Mouse (Mus musculus): Measurements from ENCODE around the gene Kxd1. TPM values are rescaled to one million over a fixed set of nuclear protein-coding genes. Genes with fewer than 3 reads are reported as not detected.
A peak's percentile ranks its signal among the peaks of the same experiment; 100 is the strongest.

The Kxd1 gene
- polyA plus RNA-seq, 1 experiment from 2014 or later = 57.2 TPM

- Histone ChIP-seq H3K36me3 (replicated peaks) (peaks cover 38% of the 10 kb centered on the region), H3K27ac (peak within 1 kb of the TSS; percentile 94), H3K9me3 (no peaks in the 10 kb centered on the region), H3K4me3 (peak within 1 kb of the TSS; percentile 61), H3K4me1 (peaks cover 80% of the 10 kb centered on the region), H3K27me3 (ENCODE audit: poor library complexity, severe bottlenecking) (peaks cover 34% of the 10 kb centered on the region)
- 2% methylated on average over 40 of the region's 40 CpGs for WGBS
- DNase-seq (ENCODE audit: extremely low spot score, low spot score) = peak; percentile 97
These were observed 21.3 kb downstream of the Kxd1 start, which contains the start of gene Rex1bd for GRCm38 (mm10) chr8:70506328-70507026. Rex1bd (minus strand) TSS chr8:70506752.

GRCm38 (mm10) chr8:70505698-70506327 is 21.9 kb downstream of the Kxd1 start:
- WGBS = 40% methylated on average over 32 of the region's 32 CpGs
- Histone ChIP-seq H3K27me3 (ENCODE audit: poor library complexity, severe bottlenecking) (peaks cover 41% of the 10 kb centered on the region), H3K36me3 (replicated peaks) (peaks cover 38% of the 10 kb centered on the region), H3K4me1 (peaks cover 81% of the 10 kb centered on the region), H3K27ac (peak overlapping the region; percentile 94), H3K9me3 (no peaks in the 10 kb centered on the region), H3K4me3 (peak overlapping the region; percentile 61)
- no peak for DNase-seq (ENCODE audit: extremely low spot score, low spot score)

GRCm38 (mm10) chr8:70504851-70505250 is 22.9 kb downstream of the Kxd1 start:
- Histone ChIP-seq H3K36me3 (replicated peaks) (peaks cover 38% of the 10 kb centered on the region), H3K4me3 (peak overlapping the region; percentile 61; the same call in 1 of the 2 replicates), H3K27me3 (ENCODE audit: poor library complexity, severe bottlenecking) (peaks cover 51% of the 10 kb centered on the region), H3K4me1 (peaks cover 91% of the 10 kb centered on the region), H3K9me3 (no peaks in the 10 kb centered on the region), H3K27ac (no peak overlapping the region)
- 70% methylated on average over 3 of the region's 3 CpGs for WGBS
- peak; percentile 84 for DNase-seq (ENCODE audit: extremely low spot score, low spot score)

- DNase-seq (ENCODE audit: extremely low spot score, low spot score) = peak; percentile 56
- Histone ChIP-seq H3K4me1 (peaks cover 93% of the 10 kb centered on the region), H3K27me3 (ENCODE audit: poor library complexity, severe bottlenecking) (peaks cover 56% of the 10 kb centered on the region), H3K27ac (peak overlapping the region; percentile 2; the same call in 1 of the 2 replicates), H3K9me3 (no peaks in the 10 kb centered on the region), H3K4me3 (peak overlapping the region; percentile 61; the same call in 1 of the 2 replicates), H3K36me3 (replicated peaks) (peaks cover 36% of the 10 kb centered on the region)
- WGBS = 68% methylated on average over 16 of the region's 16 CpGs
These were observed 23.5 kb downstream of the Kxd1 start for GRCm38 (mm10) chr8:70504291-70504716.

GRCm38 (mm10) chr8:70503062-70503750 is 24.6 kb downstream of the Kxd1 start:
- Histone ChIP-seq H3K4me3 (peak overlapping the region; percentile 21), H3K9me3 (no peaks in the 10 kb centered on the region), H3K27ac (peak overlapping the region; percentile 45; the same call in 1 of the 2 replicates), H3K4me1 (peaks cover 85% of the 10 kb centered on the region), H3K36me3 (replicated peaks) (peaks cover 25% of the 10 kb centered on the region), H3K27me3 (ENCODE audit: poor library complexity, severe bottlenecking) (peaks cover 67% of the 10 kb centered on the region)
- 10% methylated on average over 46 of the region's 46 CpGs for WGBS
- peak; percentile 73 for DNase-seq (ENCODE audit: extremely low spot score, low spot score)

GRCm38 (mm10) chr8:70502540-70502939 is 25.2 kb downstream of the Kxd1 start:
- DNase-seq (ENCODE audit: extremely low spot score, low spot score) = no peak
- Histone ChIP-seq H3K27me3 (ENCODE audit: poor library complexity, severe bottlenecking) (peaks cover 74% of the 10 kb centered on the region), H3K4me3 (peak overlapping the region; percentile 29; the same call in 1 of the 2 replicates), H3K9me3 (no peaks in the 10 kb centered on the region), H3K27ac (no peak overlapping the region), H3K36me3 (replicated peaks) (peaks cover 19% of the 10 kb centered on the region), H3K4me1 (peaks cover 80% of the 10 kb centered on the region)
- WGBS = 28% methylated on average over 12 of the region's 12 CpGs

- H3K27me3 ChIP-seq (ENCODE audit: poor library complexity, severe bottlenecking) = peaks cover 79% of the 10 kb centered on the region
- 11% methylated on average over 23 of the region's 23 CpGs for WGBS
- H3K4me1 ChIP-seq = peaks cover 75% of the 10 kb centered on the region
- H3K27ac ChIP-seq = no peak overlapping the region
- no peak for DNase-seq (ENCODE audit: extremely low spot score, low spot score)
- peaks cover 13% of the 10 kb centered on the region for H3K36me3 ChIP-seq (replicated peaks)
- H3K4me3 ChIP-seq = peak overlapping the region; percentile 29
- H3K9me3 ChIP-seq = no peaks in the 10 kb centered on the region
These were observed 25.8 kb downstream of the Kxd1 start for GRCm38 (mm10) chr8:70501820-70502529.

- peak overlapping the region; percentile 37 for H3K4me3 ChIP-seq
These were observed 27.1 kb downstream of the Kxd1 start for GRCm38 (mm10) chr8:70500386-70501301.

GRCm38 (mm10) chr8:70495771-70496062 is 32.0 kb downstream of the Kxd1 start:
- H3K4me1 ChIP-seq = peaks cover 69% of the 10 kb centered on the region
- H3K27me3 ChIP-seq (ENCODE audit: poor library complexity, severe bottlenecking) = peaks cover 100% of the 10 kb centered on the region
- peak overlapping the region; percentile 59; the same call in 1 of the 2 replicates for H3K27ac ChIP-seq
- no peak for DNase-seq (ENCODE audit: extremely low spot score, low spot score)
- no peaks in the 10 kb centered on the region for H3K9me3 ChIP-seq
- H3K4me3 ChIP-seq = peak overlapping the region; percentile 50
- 6% methylated on average over 12 of the region's 12 CpGs for WGBS
- H3K36me3 ChIP-seq (replicated peaks) = no peaks in the 10 kb centered on the region

More at GRCm38 (mm10) chr8:70500386-70501301, 27.1 kb downstream of the Kxd1 start:
- no peak for DNase-seq (ENCODE audit: extremely low spot score, low spot score)
- peaks cover 69% of the 10 kb centered on the region for H3K4me1 ChIP-seq
- 0 out of 2 replicates have a peak overlapping the region, but pooled peaks have one; percentile 9 for H3K27ac ChIP-seq
- peaks cover 93% of the 10 kb centered on the region for H3K27me3 ChIP-seq (ENCODE audit: poor library complexity, severe bottlenecking)
- H3K9me3 ChIP-seq = no peaks in the 10 kb centered on the region
- 6% methylated on average over 39 of the region's 39 CpGs for WGBS
- peaks cover 12% of the 10 kb centered on the region for H3K36me3 ChIP-seq (replicated peaks)

GRCm38 (mm10) chr8:70495001-70495770 is 32.6 kb downstream of the Kxd1 start:
- Histone ChIP-seq H3K36me3 (replicated peaks) (no peaks in the 10 kb centered on the region), H3K4me1 (peaks cover 69% of the 10 kb centered on the region), H3K4me3 (peak overlapping the region; percentile 50), H3K27ac (peak overlapping the region; percentile 59; the same call in 1 of the 2 replicates), H3K9me3 (no peaks in the 10 kb centered on the region), H3K27me3 (ENCODE audit: poor library complexity, severe bottlenecking) (peaks cover 100% of the 10 kb centered on the region)
- no peak for DNase-seq (ENCODE audit: extremely low spot score, low spot score)
- WGBS = 2% methylated on average over 21 of the region's 21 CpGs

- H3K27ac ChIP-seq = peak overlapping the region; percentile 74; the same call in 1 of the 2 replicates
- no peaks in the 10 kb centered on the region for H3K9me3 ChIP-seq
- peaks cover 100% of the 10 kb centered on the region for H3K27me3 ChIP-seq (ENCODE audit: poor library complexity, severe bottlenecking)
- H3K36me3 ChIP-seq (replicated peaks) = no peaks in the 10 kb centered on the region
- H3K4me1 ChIP-seq = peaks cover 69% of the 10 kb centered on the region
- WGBS = 3% methylated on average over 28 of the region's 28 CpGs
- peak overlapping the region; percentile 50 for H3K4me3 ChIP-seq
- DNase-seq (ENCODE audit: extremely low spot score, low spot score) = no peak
These were observed 33.3 kb downstream of the Kxd1 start for GRCm38 (mm10) chr8:70494416-70494945.
